Mouse (Mus musculus): Measurements from ENCODE around the gene Ankrd13d. TPM values are rescaled to one million over a fixed set of nuclear protein-coding genes. Genes with fewer than 3 reads are reported as not detected.

Gene Ankrd13d
- polyA plus RNA-seq, 1 experiment from 2014 or later: 62.9 TPM

DNA sequence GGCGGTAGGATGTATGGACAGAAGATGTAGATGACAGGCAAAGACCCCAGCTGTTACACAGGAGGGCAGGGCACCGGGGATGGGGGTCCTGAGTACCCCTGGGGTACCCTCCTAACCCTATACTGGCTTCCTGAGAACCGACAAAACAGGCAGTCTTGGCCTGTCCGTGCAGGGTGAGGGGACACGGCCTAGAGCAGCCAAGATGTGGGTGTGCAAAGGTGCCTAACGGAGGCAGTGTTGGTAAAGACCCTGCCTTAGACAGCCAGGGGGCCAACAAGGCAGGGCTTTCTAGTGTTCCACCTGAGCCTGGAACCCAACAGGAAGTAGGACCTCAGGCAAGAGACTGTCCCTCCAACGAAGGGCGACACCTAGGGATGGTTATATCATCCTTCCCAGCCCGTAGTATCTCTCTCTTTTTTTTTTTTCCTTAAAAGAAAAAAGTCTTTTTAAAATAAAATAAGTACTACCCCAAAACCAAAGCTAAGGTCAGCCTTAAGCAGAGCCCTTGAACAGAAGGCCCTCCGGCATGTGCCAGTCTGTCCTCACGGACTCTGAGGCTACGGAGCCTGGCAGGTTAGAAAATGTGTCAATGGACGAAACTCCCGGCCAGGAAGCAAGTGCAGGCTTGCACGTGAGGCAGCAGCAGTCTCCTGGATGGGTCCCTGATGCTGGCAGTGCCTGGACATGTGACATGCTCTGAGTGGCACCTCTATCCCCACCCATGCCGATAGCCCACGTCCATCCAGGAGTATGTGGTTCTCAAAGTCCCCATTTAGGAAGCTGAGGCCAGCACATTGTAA is 15.6 kb upstream of the Ankrd13d start:
- no peak for ATAC-seq (ENCODE audit: low read depth)

GRCm38 (mm10) chr19:4297851-4298250 is 14.9 kb upstream of the Ankrd13d start:
- H3K27ac ChIP-seq (ENCODE audit: low read depth, low read length): no peak overlapping the region
- H3K9me3 ChIP-seq (ENCODE audit: control insufficient read depth, low read length): no peaks in the 10 kb centered on the region
- H3K36me3 ChIP-seq (ENCODE audit: control insufficient read depth, insufficient read depth, low read length): peaks cover 3% of the 10 kb centered on the region; the same call in 1 of the 2 replicates
- ATAC-seq (ENCODE audit: low read depth): no peak
- peaks cover 29% of the 10 kb centered on the region for H3K4me1 ChIP-seq (ENCODE audit: control insufficient read depth, insufficient read depth, low read length)
- no peak overlapping the region for H3K9ac ChIP-seq (replicated peaks; ENCODE audit: low read depth, low read length)
- H3K4me2 ChIP-seq (ENCODE audit: low read depth, low read length): no peak overlapping the region
- H3K27me3 ChIP-seq (ENCODE audit: control insufficient read depth, insufficient read depth, low read length): no peaks in the 10 kb centered on the region
- WGBS: 94% methylated on average over 5 of the region's 5 CpGs
- no peak overlapping the region for H3K4me3 ChIP-seq (ENCODE audit: low read depth, low read length)

More for the DNA sequence above, 15.6 kb upstream of the Ankrd13d start:
- Histone ChIP-seq H3K4me1 (ENCODE audit: control insufficient read depth, insufficient read depth, low read length) (peaks cover 35% of the 10 kb centered on the region), H3K4me3 (ENCODE audit: low read depth, low read length) (no peak overlapping the region), H3K9ac (replicated peaks; ENCODE audit: low read depth, low read length) (no peak overlapping the region), H3K27me3 (ENCODE audit: control insufficient read depth, insufficient read depth, low read length) (no peaks in the 10 kb centered on the region), H3K27ac (ENCODE audit: low read depth, low read length) (no peak overlapping the region), H3K36me3 (ENCODE audit: control insufficient read depth, insufficient read depth, low read length) (no peaks in the 10 kb centered on the region), H3K4me2 (ENCODE audit: low read depth, low read length) (no peak overlapping the region), H3K9me3 (ENCODE audit: control insufficient read depth, low read length) (no peaks in the 10 kb centered on the region)
- WGBS: 95% methylated on average over 17 of the region's 17 CpGs

GRCm38 (mm10) chr19:4296611-4297010 is 13.7 kb upstream of the Ankrd13d start:
- Histone ChIP-seq H3K4me2 (ENCODE audit: low read depth, low read length) (no peak overlapping the region), H3K4me1 (ENCODE audit: control insufficient read depth, insufficient read depth, low read length) (peaks cover 16% of the 10 kb centered on the region), H3K9ac (replicated peaks; ENCODE audit: low read depth, low read length) (no peak overlapping the region), H3K9me3 (ENCODE audit: control insufficient read depth, low read length) (no peaks in the 10 kb centered on the region), H3K4me3 (ENCODE audit: low read depth, low read length) (no peak overlapping the region), H3K27ac (ENCODE audit: low read depth, low read length) (no peak overlapping the region), H3K36me3 (ENCODE audit: control insufficient read depth, insufficient read depth, low read length) (peaks cover 15% of the 10 kb centered on the region; the same call in 1 of the 2 replicates), H3K27me3 (ENCODE audit: control insufficient read depth, insufficient read depth, low read length) (no peaks in the 10 kb centered on the region)
- WGBS: 93% methylated on average over 2 of the region's 2 CpGs
- ATAC-seq (ENCODE audit: low read depth): no peak

GRCm38 (mm10) chr19:4295391-4295790 is 12.5 kb upstream of the Ankrd13d start:
- no peak for ATAC-seq (ENCODE audit: low read depth)
- H3K9ac ChIP-seq (replicated peaks; ENCODE audit: low read depth, low read length): no peak overlapping the region
- H3K4me2 ChIP-seq (ENCODE audit: low read depth, low read length): no peak overlapping the region
- 87% methylated on average over 4 of the region's 4 CpGs for WGBS
- H3K27me3 ChIP-seq (ENCODE audit: control insufficient read depth, insufficient read depth, low read length): no peaks in the 10 kb centered on the region
- no peak overlapping the region for H3K4me3 ChIP-seq (ENCODE audit: low read depth, low read length)
- peaks cover 4% of the 10 kb centered on the region for H3K4me1 ChIP-seq (ENCODE audit: control insufficient read depth, insufficient read depth, low read length)
- H3K36me3 ChIP-seq (ENCODE audit: control insufficient read depth, insufficient read depth, low read length): peaks cover 27% of the 10 kb centered on the region
- no peak overlapping the region for H3K27ac ChIP-seq (ENCODE audit: low read depth, low read length)
- H3K9me3 ChIP-seq (ENCODE audit: control insufficient read depth, low read length): no peaks in the 10 kb centered on the region

GRCm38 (mm10) chr19:4294381-4295097 is 11.6 kb upstream of the Ankrd13d start:
- H3K27ac ChIP-seq (ENCODE audit: low read depth, low read length): no peak overlapping the region
- H3K27me3 ChIP-seq (ENCODE audit: control insufficient read depth, insufficient read depth, low read length): no peaks in the 10 kb centered on the region
- no peak overlapping the region for H3K9ac ChIP-seq (replicated peaks; ENCODE audit: low read depth, low read length)
- H3K4me1 ChIP-seq (ENCODE audit: control insufficient read depth, insufficient read depth, low read length): no peaks in the 10 kb centered on the region
- H3K36me3 ChIP-seq (ENCODE audit: control insufficient read depth, insufficient read depth, low read length): peaks cover 34% of the 10 kb centered on the region
- 72% methylated on average over 14 of the region's 14 CpGs for WGBS
- no peak for ATAC-seq (ENCODE audit: low read depth)
- no peak overlapping the region for H3K4me2 ChIP-seq (ENCODE audit: low read depth, low read length)
- no peaks in the 10 kb centered on the region for H3K9me3 ChIP-seq (ENCODE audit: control insufficient read depth, low read length)
- no peak overlapping the region for H3K4me3 ChIP-seq (ENCODE audit: low read depth, low read length)

- WGBS: 93% methylated on average over 11 of the region's 11 CpGs
- Histone ChIP-seq H3K9ac (replicated peaks; ENCODE audit: low read depth, low read length) (no peak overlapping the region), H3K4me2 (ENCODE audit: low read depth, low read length) (no peak overlapping the region), H3K27me3 (ENCODE audit: control insufficient read depth, insufficient read depth, low read length) (no peaks in the 10 kb centered on the region), H3K27ac (ENCODE audit: low read depth, low read length) (no peak overlapping the region), H3K4me1 (ENCODE audit: control insufficient read depth, insufficient read depth, low read length) (no peaks in the 10 kb centered on the region), H3K4me3 (ENCODE audit: low read depth, low read length) (no peak overlapping the region), H3K9me3 (ENCODE audit: control insufficient read depth, low read length) (no peaks in the 10 kb centered on the region), H3K36me3 (ENCODE audit: control insufficient read depth, insufficient read depth, low read length) (peaks cover 56% of the 10 kb centered on the region)
- no peak for ATAC-seq (ENCODE audit: low read depth)
These were observed 8.2 kb upstream of the Ankrd13d start for GRCm38 (mm10) chr19:4291161-4291560.

DNA sequence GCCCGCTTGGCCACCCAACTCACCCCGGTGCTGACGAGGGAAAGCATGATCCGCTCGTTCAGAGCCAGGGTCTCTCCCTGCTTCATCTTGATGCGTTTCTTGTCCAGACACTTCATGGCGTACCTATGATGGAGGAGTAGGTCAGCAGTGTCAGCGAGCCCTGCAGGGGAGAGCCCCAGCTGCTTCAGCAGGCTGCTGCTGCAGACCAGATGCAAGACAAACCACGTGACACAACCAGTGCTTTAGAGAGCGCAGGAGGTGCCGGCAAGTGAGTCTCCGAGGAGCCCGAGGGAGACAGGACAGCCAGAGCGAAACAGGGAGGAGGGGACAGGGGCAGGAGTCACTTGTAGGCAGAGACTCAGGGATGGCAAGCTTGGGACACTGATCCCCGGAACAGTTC is 7.8 kb upstream of the Ankrd13d start:
- peaks cover 59% of the 10 kb centered on the region for H3K36me3 ChIP-seq (ENCODE audit: control insufficient read depth, insufficient read depth, low read length)
- H3K27me3 ChIP-seq (ENCODE audit: control insufficient read depth, insufficient read depth, low read length): no peaks in the 10 kb centered on the region
- no peak overlapping the region for H3K4me2 ChIP-seq (ENCODE audit: low read depth, low read length)
- 70% methylated on average over 15 of the region's 15 CpGs for WGBS
- no peak for ATAC-seq (ENCODE audit: low read depth)
- no peaks in the 10 kb centered on the region for H3K4me1 ChIP-seq (ENCODE audit: control insufficient read depth, insufficient read depth, low read length)
- no peak overlapping the region for H3K4me3 ChIP-seq (ENCODE audit: low read depth, low read length)
- H3K27ac ChIP-seq (ENCODE audit: low read depth, low read length): no peak overlapping the region
- H3K9ac ChIP-seq (replicated peaks; ENCODE audit: low read depth, low read length): no peak overlapping the region
- no peaks in the 10 kb centered on the region for H3K9me3 ChIP-seq (ENCODE audit: control insufficient read depth, low read length)

- H3K27me3 ChIP-seq (ENCODE audit: control insufficient read depth, insufficient read depth, low read length): no peaks in the 10 kb centered on the region
- no peaks in the 10 kb centered on the region for H3K4me1 ChIP-seq (ENCODE audit: control insufficient read depth, insufficient read depth, low read length)
- H3K4me2 ChIP-seq (ENCODE audit: low read depth, low read length): peak overlapping the region; percentile 66; the same call in 1 of the 2 replicates
- no peak overlapping the region for H3K27ac ChIP-seq (ENCODE audit: low read depth, low read length)
- H3K36me3 ChIP-seq (ENCODE audit: control insufficient read depth, insufficient read depth, low read length): peaks cover 21% of the 10 kb centered on the region
- ATAC-seq (ENCODE audit: low read depth): no peak
- WGBS: 52% methylated on average over 7 of the region's 7 CpGs
- H3K9ac ChIP-seq (replicated peaks; ENCODE audit: low read depth, low read length): no peak overlapping the region
- peak overlapping the region; percentile 58 for H3K4me3 ChIP-seq (ENCODE audit: low read depth, low read length)
- H3K9me3 ChIP-seq (ENCODE audit: control insufficient read depth, low read length): no peaks in the 10 kb centered on the region
These were observed 716 bp upstream of the Ankrd13d start for GRCm38 (mm10) chr19:4283653-4284052.

- no peak overlapping the region for H3K27ac ChIP-seq (ENCODE audit: low read depth, low read length)
- H3K4me1 ChIP-seq (ENCODE audit: control insufficient read depth, insufficient read depth, low read length): no peaks in the 10 kb centered on the region
- H3K9me3 ChIP-seq (ENCODE audit: control insufficient read depth, low read length): no peaks in the 10 kb centered on the region
- WGBS: 97% methylated on average over 9 of the region's 9 CpGs
- no peak overlapping the region for H3K4me2 ChIP-seq (ENCODE audit: low read depth, low read length)
- peaks cover 4% of the 10 kb centered on the region; the same call in 1 of the 2 replicates for H3K36me3 ChIP-seq (ENCODE audit: control insufficient read depth, insufficient read depth, low read length)
- ATAC-seq (ENCODE audit: low read depth): no peak
- H3K4me3 ChIP-seq (ENCODE audit: low read depth, low read length): no peak overlapping the region
- H3K9ac ChIP-seq (replicated peaks; ENCODE audit: low read depth, low read length): no peak overlapping the region
- no peaks in the 10 kb centered on the region for H3K27me3 ChIP-seq (ENCODE audit: control insufficient read depth, insufficient read depth, low read length)
These were observed 2.5 kb downstream of the Ankrd13d start for GRCm38 (mm10) chr19:4280425-4280824.
